Mouse (Mus musculus) spleen, adult 10 weeks (tissue): ENCODE measurements around the gene Egr2. TPM values are rescaled to one million over a fixed set of nuclear protein-coding genes. Genes with fewer than 3 reads are reported as not detected.

Experiments
- polyA plus RNA-seq: library from polyadenylated mRNA; stranded (reverse); fragments of 350-450 nt; fragmentation: Illumina TruSeq; extraction: RNeasy Lipid Tissue Mini Kit (QIAGEN cat#74804); gene quantifications from one replicate; pipeline ENCODE4 v1.2.3, GENCODE M21; 2015; ENCODE audit warnings: low replicate concordance; ENCODE audit not compliant: insufficient read depth

The Egr2 gene
- 5.3 TPM for polyA plus RNA-seq

GRCm38 (mm10) chr10:67535256-67535655 is at the start of gene Egr2:
TSS of gene Egr2 (plus strand) at chr10:67535475.

GRCm38 (mm10) chr10:67548877-67549731 is 13.8 kb downstream of the Egr2 start, which contains the start of gene Ado:
TSS of gene Ado (minus strand) at chr10:67548955.

Other genes starting within 250 kb of the Egr2 start
- 18.8 TPM for gene Ado, start 13.5 kb downstream of the Egr2 start, polyA plus RNA-seq